Mouse (Mus musculus): ENCODE measurements at regions not wholly inside any gene's neighbourhood (a gene's known extent, or its start where the extent isn't known, plus 50 kb on each side); places are given as distances from the start of the nearest gene placed in this dataset.
A peak's percentile ranks its signal among the peaks of the same experiment; 100 is the strongest.

DNA sequence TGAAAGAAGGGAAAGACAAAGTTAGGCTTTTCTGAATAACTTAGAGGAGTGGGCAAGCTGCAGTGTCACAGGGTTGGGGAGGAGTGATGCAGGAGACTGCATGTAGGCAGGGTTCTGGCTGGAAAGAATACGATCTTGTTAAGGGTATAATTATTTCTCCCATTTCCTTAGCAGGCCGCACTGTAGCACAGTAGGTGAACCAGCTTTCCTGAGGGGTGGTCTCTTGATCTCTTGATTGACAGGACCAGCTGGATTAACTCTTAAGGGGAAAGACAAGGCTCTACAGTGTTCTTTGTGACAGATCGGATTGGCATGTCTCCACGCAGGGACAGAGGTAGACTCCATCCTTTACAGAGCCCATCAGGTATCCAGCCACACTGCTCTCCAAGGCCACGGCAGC is 54.5 kb upstream of the Meis1 start:
- Histone ChIP-seq H3K4me3 (replicated peaks) (no peak overlapping the region), H3K27me3 (replicated peaks) (no peaks in the 10 kb centered on the region), H3K9ac (replicated peaks) (no peak overlapping the region), H3K4me2 (no peak overlapping the region), H3K36me3 (no peaks in the 10 kb centered on the region), H3K4me1 (no peaks in the 10 kb centered on the region), H3K9me3 (replicated peaks) (no peaks in the 10 kb centered on the region), H3K27ac (replicated peaks) (no peak overlapping the region)
- ATAC-seq (ENCODE audit: low FRiP score), result no peak
- WGBS, result 72% methylated on average over 5 of the region's 5 CpGs

DNA sequence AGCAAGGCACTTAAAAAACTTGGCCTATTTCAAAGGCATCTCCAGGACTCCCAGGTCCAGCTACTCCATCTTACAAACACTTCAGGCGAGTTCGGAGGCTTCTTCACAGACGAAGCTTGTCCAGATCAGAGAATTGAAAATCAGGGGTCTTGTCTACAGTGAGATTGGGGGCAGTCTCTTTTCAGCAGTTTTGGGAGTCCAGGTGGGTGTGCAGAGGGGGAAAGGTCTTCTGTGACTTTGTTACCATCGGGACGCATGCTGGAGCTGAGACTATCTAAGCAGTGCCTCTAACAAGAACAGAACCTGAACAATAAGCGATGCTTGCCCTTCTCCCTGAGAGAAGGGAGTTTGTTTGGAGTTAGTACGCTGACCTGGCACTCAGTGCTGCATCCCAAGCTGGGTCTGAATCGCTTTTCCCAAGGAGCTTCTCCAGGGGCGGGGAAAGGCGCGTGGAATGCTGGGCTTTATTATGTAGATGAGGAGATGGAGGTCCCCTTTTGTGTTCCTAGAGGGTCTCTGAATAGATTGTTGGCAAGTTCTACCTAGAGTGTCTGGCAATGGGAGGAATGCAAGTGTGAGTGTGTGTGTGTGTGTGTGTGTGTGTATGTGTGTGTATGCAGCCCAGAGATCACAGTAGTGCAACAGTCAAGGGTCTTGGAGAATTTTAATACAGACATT is 55.2 kb upstream of the Meis1 start:
- Histone ChIP-seq H3K36me3 (no peaks in the 10 kb centered on the region), H3K4me1 (no peaks in the 10 kb centered on the region), H3K27me3 (replicated peaks) (no peaks in the 10 kb centered on the region), H3K4me2 (no peak overlapping the region), H3K27ac (replicated peaks) (peak overlapping the region; percentile 35; the same call in 1 of the 2 replicates), H3K9me3 (replicated peaks) (no peaks in the 10 kb centered on the region), H3K4me3 (replicated peaks) (no peak overlapping the region), H3K9ac (replicated peaks) (no peak overlapping the region)
- peak; percentile 65; the same call in 1 of the 2 replicates for ATAC-seq (ENCODE audit: low FRiP score)
- WGBS, result 27% methylated on average over 11 of the region's 11 CpGs

DNA sequence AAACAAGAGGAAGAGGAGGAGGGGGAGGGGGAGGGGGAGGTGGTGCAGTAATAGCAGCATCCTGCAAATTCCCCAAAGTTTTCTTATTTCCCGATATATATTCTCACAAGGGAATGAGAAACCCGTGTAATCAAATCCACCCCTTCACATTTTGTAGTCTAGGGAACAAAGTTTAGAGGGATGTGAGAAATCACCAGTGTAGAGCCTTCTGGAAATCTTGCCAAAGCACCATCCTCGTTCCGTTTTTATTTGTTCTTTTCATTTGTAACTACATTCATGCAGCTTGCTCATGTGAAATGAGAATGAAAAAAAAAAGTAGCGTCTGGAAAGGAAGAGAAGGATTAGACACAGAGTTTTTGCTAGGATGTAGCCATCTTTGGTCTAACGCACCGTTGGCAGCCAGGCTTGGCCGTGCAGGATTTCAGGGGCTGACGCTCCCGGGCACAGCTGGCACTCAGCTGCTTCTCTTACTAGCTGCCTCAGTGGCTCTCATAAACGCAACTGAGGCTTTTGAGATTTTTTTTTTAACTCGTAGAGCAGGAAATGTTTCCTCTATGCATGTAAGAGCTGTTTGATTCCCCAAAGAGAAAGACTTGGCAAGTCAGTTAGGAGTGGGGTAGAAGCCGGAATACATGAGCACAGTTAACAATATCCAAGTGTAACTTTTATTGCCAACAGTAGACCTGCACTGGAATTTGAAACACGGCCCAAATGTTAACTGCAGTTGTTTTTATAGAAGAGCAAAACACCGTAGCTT is 72.5 kb upstream of the Meis1 start:
- no peak for ATAC-seq (ENCODE audit: low FRiP score)
- Histone ChIP-seq H3K9me3 (replicated peaks) (no peaks in the 10 kb centered on the region), H3K4me1 (no peaks in the 10 kb centered on the region), H3K4me3 (replicated peaks) (no peak overlapping the region), H3K4me2 (peak overlapping the region; percentile 9; the same call in 1 of the 2 replicates), H3K27me3 (replicated peaks) (no peaks in the 10 kb centered on the region), H3K9ac (replicated peaks) (no peak overlapping the region), H3K36me3 (no peaks in the 10 kb centered on the region), H3K27ac (replicated peaks) (no peak overlapping the region)
- 56% methylated on average over 15 of the region's 15 CpGs for WGBS

DNA sequence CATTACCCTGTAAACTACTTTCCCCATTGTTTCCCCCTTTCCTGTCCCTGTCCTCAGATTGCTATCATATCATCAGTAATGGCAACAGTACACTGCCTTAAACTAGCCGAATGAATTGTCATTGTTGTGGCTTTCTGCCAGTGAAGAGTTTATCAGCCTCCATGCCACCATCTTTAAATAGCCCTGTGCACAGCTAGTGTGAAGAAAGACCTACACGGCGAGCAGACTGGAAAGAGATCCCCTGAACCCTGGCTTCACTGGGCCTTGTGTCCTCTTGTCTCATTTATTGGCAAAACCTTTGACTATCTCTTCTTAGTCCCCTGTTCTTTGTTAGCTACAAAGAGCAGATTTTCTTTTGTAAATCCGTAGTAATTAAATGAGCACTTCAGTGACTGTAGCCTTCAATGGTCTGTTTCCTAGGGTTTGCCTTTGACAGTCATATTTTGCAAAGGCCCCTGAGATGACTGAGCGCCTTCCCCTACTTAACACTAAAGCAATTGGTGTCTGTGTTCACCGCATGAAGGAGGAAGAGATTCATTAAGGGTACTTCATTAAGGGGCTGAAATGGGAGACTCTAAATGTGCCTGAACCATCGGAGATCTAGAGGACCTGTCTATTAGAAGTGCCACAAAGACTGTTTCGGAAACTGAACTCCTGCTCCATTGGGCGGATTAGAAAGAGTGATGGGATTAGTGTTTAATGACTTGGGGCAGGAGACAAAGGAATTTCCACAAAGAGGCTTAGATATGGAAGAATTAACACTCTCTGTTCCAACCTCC is 74.4 kb upstream of the Meis1 start:
- Histone ChIP-seq H3K4me3 (replicated peaks) (no peak overlapping the region), H3K4me2 (no peak overlapping the region), H3K9me3 (replicated peaks) (no peaks in the 10 kb centered on the region), H3K27ac (replicated peaks) (no peak overlapping the region), H3K4me1 (no peaks in the 10 kb centered on the region), H3K9ac (replicated peaks) (no peak overlapping the region), H3K36me3 (no peaks in the 10 kb centered on the region), H3K27me3 (replicated peaks) (no peaks in the 10 kb centered on the region)
- ATAC-seq (ENCODE audit: low FRiP score), result no peak
- 46% methylated on average over 9 of the region's 9 CpGs for WGBS

DNA sequence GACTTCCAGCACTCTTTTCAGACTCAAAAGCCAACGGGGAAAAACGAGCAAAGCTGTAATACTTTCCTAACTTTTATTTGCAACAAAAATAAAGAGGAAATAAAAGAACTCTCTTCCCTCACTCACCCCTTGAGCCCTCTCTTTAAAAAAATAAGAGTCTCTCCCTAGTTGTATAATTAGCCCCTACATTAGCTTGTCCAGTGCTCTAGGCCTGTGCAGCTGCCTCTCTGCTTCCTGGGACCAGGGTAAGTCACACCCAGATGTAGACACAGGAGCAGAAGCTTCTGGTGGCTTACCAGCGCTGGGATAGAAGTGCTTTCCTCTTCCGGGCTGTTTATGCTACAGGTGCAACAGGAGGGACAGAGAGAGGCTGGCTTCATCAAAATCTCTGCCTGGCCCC is 75.0 kb upstream of the Meis1 start:
- WGBS, result 62% methylated on average over 4 of the region's 4 CpGs
- no peak for ATAC-seq (ENCODE audit: low FRiP score)
- H3K27me3 ChIP-seq (replicated peaks), result no peaks in the 10 kb centered on the region

DNA sequence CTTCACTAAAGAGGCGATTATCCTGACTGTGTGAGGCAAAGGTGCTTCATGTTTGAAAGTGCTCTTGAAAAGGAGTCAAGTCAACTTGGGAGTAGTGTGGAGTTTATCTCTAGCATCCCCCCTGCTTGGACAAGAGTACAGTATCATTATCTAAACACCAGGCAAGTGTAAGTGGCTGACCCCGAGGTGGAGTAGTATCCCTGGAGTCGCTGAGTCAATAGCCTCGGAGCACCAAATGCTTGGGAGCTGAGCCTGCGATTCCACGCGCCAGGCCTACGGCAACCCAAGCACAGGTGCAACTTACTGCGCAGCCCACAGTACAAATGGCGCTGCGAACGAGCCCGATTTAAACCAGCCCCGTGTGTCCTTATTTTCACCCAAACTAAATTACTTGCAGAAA is 75.4 kb upstream of the Meis1 start:
- no peak overlapping the region for H3K4me3 ChIP-seq (replicated peaks)
- 83% methylated on average over 14 of the region's 14 CpGs for WGBS
- no peak overlapping the region for H3K27ac ChIP-seq (replicated peaks)
- no peaks in the 10 kb centered on the region for H3K27me3 ChIP-seq (replicated peaks)
- H3K9ac ChIP-seq (replicated peaks), result no peak overlapping the region
- H3K9me3 ChIP-seq (replicated peaks), result no peaks in the 10 kb centered on the region
- H3K4me2 ChIP-seq, result no peak overlapping the region
- no peak for ATAC-seq (ENCODE audit: low FRiP score)
- H3K36me3 ChIP-seq, result no peaks in the 10 kb centered on the region
- H3K4me1 ChIP-seq, result no peaks in the 10 kb centered on the region

More for the DNA sequence above, 75.0 kb upstream of the Meis1 start:
- Histone ChIP-seq H3K4me2 (no peak overlapping the region), H3K4me3 (replicated peaks) (no peak overlapping the region), H3K27ac (replicated peaks) (no peak overlapping the region), H3K4me1 (no peaks in the 10 kb centered on the region), H3K9ac (replicated peaks) (no peak overlapping the region), H3K9me3 (replicated peaks) (no peaks in the 10 kb centered on the region), H3K36me3 (no peaks in the 10 kb centered on the region)

DNA sequence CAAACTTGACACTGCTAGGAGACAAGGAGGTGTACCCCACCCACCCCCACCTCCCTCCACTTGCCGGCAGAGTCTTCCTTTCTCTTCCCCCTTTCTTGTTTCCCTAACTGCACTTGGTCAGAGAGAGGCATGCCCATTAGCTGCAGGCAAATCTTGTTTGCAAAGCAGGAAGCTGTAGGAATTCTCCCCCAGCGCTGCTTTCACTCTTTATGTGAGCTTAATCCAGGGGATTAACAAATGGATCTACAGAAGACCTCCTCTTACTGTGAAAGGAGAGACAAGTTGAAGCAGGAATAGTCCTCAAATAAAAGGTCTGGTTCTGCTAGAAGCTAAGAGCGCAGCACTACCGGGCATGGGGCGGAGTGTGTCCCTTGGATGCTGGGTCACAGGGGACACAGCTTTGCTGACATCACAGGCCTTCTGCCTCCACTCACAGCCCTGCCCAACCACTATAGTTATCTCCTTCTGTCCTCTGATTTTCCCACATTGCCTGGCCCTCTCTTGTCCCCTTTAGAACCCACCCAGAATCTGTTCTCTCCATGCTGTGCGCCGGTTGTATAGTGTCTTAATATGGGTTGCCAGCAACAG is 84.3 kb upstream of the Meis1 start:
- Histone ChIP-seq H3K27ac (replicated peaks) (no peak overlapping the region), H3K4me2 (no peak overlapping the region), H3K27me3 (replicated peaks) (no peaks in the 10 kb centered on the region), H3K9ac (replicated peaks) (no peak overlapping the region), H3K36me3 (no peaks in the 10 kb centered on the region), H3K4me1 (no peaks in the 10 kb centered on the region), H3K9me3 (replicated peaks) (no peaks in the 10 kb centered on the region), H3K4me3 (replicated peaks) (no peak overlapping the region)
- ATAC-seq (ENCODE audit: low FRiP score), result no peak
- WGBS, result 53% methylated on average over 7 of the region's 7 CpGs

DNA sequence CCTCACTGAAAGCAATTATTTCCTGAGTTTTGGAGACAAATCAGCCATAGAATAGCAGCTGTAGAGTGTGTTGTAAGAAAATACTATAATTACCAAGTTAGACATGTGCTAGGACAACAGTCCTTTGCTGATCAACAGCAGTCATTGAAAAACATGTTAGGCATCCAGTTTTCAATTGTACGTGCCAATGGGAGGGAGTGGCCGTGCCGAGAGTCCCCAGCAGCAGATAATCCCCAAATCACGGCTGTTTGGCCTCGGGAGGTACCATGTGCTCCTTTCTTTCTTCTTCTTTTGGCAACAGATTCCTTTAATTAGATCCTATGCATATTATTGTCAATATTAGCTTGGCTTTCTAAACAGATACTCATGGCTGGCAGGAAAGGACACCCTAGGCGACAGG is 88.4 kb upstream of the Meis1 start:
- no peak overlapping the region for H3K9ac ChIP-seq (replicated peaks)
- H3K36me3 ChIP-seq, result no peaks in the 10 kb centered on the region
- no peak overlapping the region for H3K27ac ChIP-seq (replicated peaks)
- 68% methylated on average over 6 of the region's 6 CpGs for WGBS
- no peak overlapping the region for H3K4me2 ChIP-seq
- H3K27me3 ChIP-seq (replicated peaks), result no peaks in the 10 kb centered on the region
- no peaks in the 10 kb centered on the region for H3K4me1 ChIP-seq
- no peak for ATAC-seq (ENCODE audit: low FRiP score)
- H3K9me3 ChIP-seq (replicated peaks), result no peaks in the 10 kb centered on the region
- H3K4me3 ChIP-seq (replicated peaks), result no peak overlapping the region

DNA sequence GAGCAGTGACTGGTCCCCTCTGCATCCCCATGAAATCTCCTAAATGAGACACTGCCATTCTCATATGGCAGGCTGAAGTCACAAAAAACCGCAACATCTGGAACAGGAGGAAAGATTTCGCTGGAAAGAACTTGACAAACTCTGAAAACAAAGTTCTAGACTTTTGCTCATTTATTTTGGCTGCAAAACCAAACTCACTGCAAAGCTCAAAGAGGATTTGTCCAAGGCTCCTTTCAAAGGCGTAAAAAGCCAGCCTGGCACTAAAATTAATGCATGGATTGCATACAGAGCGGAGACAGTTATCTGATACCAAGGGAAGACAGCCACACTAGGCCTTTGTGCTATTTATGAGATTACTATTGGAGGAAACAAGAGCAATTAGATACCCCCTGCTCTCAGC is 90.3 kb upstream of the Meis1 start:
- ATAC-seq (ENCODE audit: low FRiP score), result no peak

DNA sequence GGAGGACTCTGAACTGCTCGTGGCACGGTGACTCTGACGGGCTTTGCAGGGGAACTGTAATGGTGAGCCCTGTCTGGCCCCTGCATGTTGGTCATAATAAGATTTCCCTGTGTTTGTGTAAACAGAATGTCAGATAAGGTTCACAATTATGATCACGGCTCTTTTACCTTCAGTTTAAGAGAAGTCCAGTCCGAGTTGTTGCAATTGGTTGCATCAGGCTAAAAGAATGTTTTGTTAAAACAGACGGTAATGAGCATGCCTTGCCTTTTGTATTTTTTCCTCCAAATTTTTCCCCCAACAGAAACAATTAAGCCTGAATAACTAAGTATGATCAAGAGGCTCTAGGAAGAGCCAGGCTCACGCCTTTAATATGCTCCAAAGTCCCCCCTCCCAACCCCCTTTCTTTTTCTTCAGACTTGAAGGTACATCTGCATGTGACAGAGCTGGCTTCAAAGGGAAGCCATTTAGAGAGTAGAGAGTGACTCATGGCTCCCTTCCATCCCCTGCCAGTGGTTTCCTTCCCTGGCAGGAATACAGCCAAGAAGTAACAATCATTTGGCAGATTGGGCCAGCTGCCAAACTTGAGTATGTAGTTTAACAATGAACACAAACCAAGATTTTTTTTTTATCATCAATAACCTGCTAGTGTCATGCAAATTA is 93.3 kb upstream of the Meis1 start:
- H3K27me3 ChIP-seq (replicated peaks), result no peaks in the 10 kb centered on the region
- no peak for ATAC-seq (ENCODE audit: low FRiP score)
- H3K4me2 ChIP-seq, result no peak overlapping the region
- H3K9me3 ChIP-seq (replicated peaks), result no peaks in the 10 kb centered on the region
- H3K36me3 ChIP-seq, result no peaks in the 10 kb centered on the region
- no peak overlapping the region for H3K4me3 ChIP-seq (replicated peaks)
- no peak overlapping the region for H3K9ac ChIP-seq (replicated peaks)
- 47% methylated on average over 7 of the region's 7 CpGs for WGBS
- H3K4me1 ChIP-seq, result no peaks in the 10 kb centered on the region
- H3K27ac ChIP-seq (replicated peaks), result no peak overlapping the region

More for the DNA sequence above, 90.3 kb upstream of the Meis1 start:
- H3K36me3 ChIP-seq, result no peaks in the 10 kb centered on the region
- H3K27ac ChIP-seq (replicated peaks), result no peak overlapping the region
- H3K9ac ChIP-seq (replicated peaks), result no peak overlapping the region
- H3K4me1 ChIP-seq, result no peaks in the 10 kb centered on the region
- no peak overlapping the region for H3K4me3 ChIP-seq (replicated peaks)
- H3K4me2 ChIP-seq, result no peak overlapping the region
- 64% methylated on average over 4 of the region's 4 CpGs for WGBS
- no peaks in the 10 kb centered on the region for H3K27me3 ChIP-seq (replicated peaks)
- no peaks in the 10 kb centered on the region for H3K9me3 ChIP-seq (replicated peaks)

DNA sequence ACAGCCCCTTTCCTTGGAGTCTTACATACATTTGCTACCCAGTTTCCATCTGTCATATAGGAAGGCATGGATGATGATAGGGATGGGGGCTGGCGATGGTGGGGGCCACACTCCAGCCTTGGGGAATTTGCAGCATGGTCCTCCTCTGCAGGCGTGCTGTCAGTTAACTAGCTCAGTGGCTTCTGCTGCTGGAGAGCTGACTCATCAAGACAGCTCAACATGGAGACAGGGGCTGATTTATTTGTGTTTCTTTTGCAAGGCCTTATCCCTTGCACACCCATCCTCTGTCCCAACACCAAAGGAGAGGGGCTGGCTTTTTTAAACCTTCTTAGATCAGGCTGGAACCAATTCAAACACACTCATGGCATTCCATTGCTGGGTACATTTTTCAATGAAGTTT is 98.3 kb upstream of the Meis1 start:
- no peak overlapping the region for H3K27ac ChIP-seq (replicated peaks)
- H3K4me3 ChIP-seq (replicated peaks), result no peak overlapping the region
- no peaks in the 10 kb centered on the region for H3K36me3 ChIP-seq
- no peak overlapping the region for H3K9ac ChIP-seq (replicated peaks)
- H3K4me1 ChIP-seq, result peaks cover 7% of the 10 kb centered on the region
- H3K27me3 ChIP-seq (replicated peaks), result no peaks in the 10 kb centered on the region
- ATAC-seq (ENCODE audit: low FRiP score), result no peak
- 79% methylated on average over 2 of the region's 2 CpGs for WGBS
- no peaks in the 10 kb centered on the region for H3K9me3 ChIP-seq (replicated peaks)
- H3K4me2 ChIP-seq, result no peak overlapping the region

Measured in neural tube, embryonic 15.5 days (tissue).